Mouse (Mus musculus) C2C12 (cell line): ENCODE results near the gene Khnyn. TPM values are rescaled to one million over a fixed set of nuclear protein-coding genes. Genes with fewer than 3 reads are reported as not detected.

Experiments
- H3K27me3 ChIP-seq: one replicate; pipeline ENCODE4 v1.6.1; 2011; ENCODE audit not compliant: control insufficient read depth, insufficient read depth, insufficient read length
- H3K36me3 ChIP-seq: one replicate; pipeline ENCODE4 v1.6.1; 2011; ENCODE audit not compliant: control insufficient read depth, insufficient read depth
- H3K4me3 ChIP-seq: one replicate; pipeline ENCODE4 v1.5.1; 2011; ENCODE audit warnings: mild to moderate bottlenecking, control low read depth; ENCODE audit not compliant: poor library complexity, insufficient read depth, severe bottlenecking
- H3K79me2 ChIP-seq: one replicate; pipeline ENCODE4 v1.6.1; 2011; ENCODE audit not compliant: control insufficient read depth, insufficient read depth
- H3K79me3 ChIP-seq: one replicate; pipeline ENCODE4 v1.6.1; 2011; ENCODE audit warnings: low read depth, control low read depth
- H3ac ChIP-seq: one replicate; pipeline ENCODE3; 2011; ENCODE audit warnings: low read depth; ENCODE audit not compliant: control insufficient read depth, insufficient read length
- CEBPB ChIP-seq: IDR thresholded peaks from one replicate; pipeline ENCODE4 v1.6.1; 2011; ENCODE audit warnings: low read depth, mild to moderate bottlenecking, control low read depth, moderate library complexity
- CTCF ChIP-seq: IDR thresholded peaks from one replicate; pipeline ENCODE4 v1.5.1; 2011; ENCODE audit not compliant: control insufficient read depth, insufficient read depth, insufficient read length
- FOSL1 ChIP-seq: IDR thresholded peaks from one replicate; pipeline ENCODE4 v1.8.0; 2011; ENCODE audit warnings: mild to moderate bottlenecking, low read length; ENCODE audit not compliant: poor library complexity, insufficient read depth, severe bottlenecking
- MAX ChIP-seq: IDR thresholded peaks from one replicate; pipeline ENCODE4 v1.6.1; 2011; ENCODE audit warnings: mild to moderate bottlenecking, control low read depth
- MYOD1 ChIP-seq: IDR thresholded peaks from one replicate; pipeline ENCODE4 v1.6.1; 2011; ENCODE audit warnings: low read depth; ENCODE audit not compliant: control insufficient read depth, insufficient read length
- MYOG ChIP-seq: IDR thresholded peaks from one replicate; pipeline ENCODE4 v1.6.1; 2011; ENCODE audit not compliant: control insufficient read depth, insufficient read length; ENCODE audit errors: extremely low read depth
- USF1 ChIP-seq: IDR thresholded peaks from one replicate; pipeline ENCODE4 v1.6.1; 2011; ENCODE audit warnings: low read depth, mild to moderate bottlenecking, control low read depth, moderate library complexity
- long read RNA-seq, 2 experiments: library from polyadenylated mRNA; unstranded; transcript quantifications; one replicate each; pipeline ENCODE4 v2.0.0; 2019 to 2020
- polyA plus RNA-seq: library from polyadenylated mRNA; unstranded; fragments of >200 nt; fragmentation: generic; extraction: Trizol; gene quantifications from one replicate; pipeline ENCODE4 v1.2.1, GENCODE M21; 2012; ENCODE audit warnings: missing spikeins

Gene Khnyn
- polyA plus RNA-seq = 3.6 TPM
- long read RNA-seq, experiment 1, partial matches to known transcripts = 0 of 1 reads
- long read RNA-seq, experiment 1, other reads (novel, unspliced or antisense) = 1 of 1 reads
- long read RNA-seq, experiment 2, full-length matches to known transcripts = 41 of 59 reads
- long read RNA-seq, experiment 2, partial matches to known transcripts = 10 of 59 reads
- long read RNA-seq, experiment 2, other reads (novel, unspliced or antisense) = 8 of 59 reads

DNA sequence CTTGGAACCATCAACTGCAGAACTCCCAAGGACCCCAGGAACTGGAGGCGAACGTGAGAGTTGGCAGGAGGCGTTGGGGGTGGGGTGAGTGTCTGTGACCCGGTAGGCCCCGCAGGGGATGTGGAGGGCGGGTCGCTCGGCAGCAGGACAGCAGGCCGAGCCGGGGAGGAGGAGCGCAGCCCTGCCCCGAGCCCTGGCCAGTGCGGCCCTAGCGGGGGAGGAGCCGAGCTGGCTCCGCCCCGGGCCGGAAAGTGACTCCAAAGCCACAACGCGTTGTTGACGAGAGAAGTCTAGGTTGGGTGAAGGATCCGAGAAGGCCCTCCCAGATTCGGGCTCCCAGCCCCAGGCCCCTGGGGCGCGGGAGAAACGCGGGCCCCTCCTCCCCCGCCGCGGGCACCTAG is at the start of gene Khnyn:
Khnyn (plus strand) TSS at position 235 of the 401 bp plus-strand sequence.
- no peaks in the 10 kb centered on the region for H3K79me3 ChIP-seq
- H3K36me3 ChIP-seq = peaks cover 19% of the 10 kb centered on the region
- H3ac ChIP-seq = peak within 1 kb of the TSS; percentile 46
- TF ChIP-seq MAX = peak; percentile 23
- no peak for TF ChIP-seq CEBPB
- peak within 1 kb of the TSS; percentile 42 for H3K4me3 ChIP-seq
- peaks cover 7% of the 10 kb centered on the region for H3K79me2 ChIP-seq
- H3K27me3 ChIP-seq = no peaks in the 10 kb centered on the region

DNA sequence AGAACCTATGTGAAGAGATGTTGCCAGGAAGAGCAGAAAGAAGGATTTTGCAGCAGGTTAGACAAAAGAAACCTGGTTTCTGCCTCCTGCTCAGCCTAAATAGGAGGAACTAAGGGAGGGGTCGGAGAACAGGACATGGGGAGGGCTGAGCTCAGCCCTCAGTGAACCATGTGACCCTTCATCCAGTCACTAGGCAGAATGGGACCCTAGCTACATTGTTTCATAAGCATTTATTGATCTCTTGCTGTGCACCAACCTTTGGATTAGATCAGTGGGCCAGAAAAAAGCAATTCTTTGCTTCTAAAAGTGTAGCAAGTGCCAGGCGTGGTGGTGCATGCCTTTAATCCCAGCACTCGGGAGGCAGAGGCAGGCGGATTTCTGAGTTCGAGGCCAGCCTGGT is 46.4 kb upstream of the Khnyn start:
- H3K79me3 ChIP-seq = no peaks in the 10 kb centered on the region
- no peaks in the 10 kb centered on the region for H3K79me2 ChIP-seq
- H3K4me3 ChIP-seq = no peak overlapping the region
- no peaks in the 10 kb centered on the region for H3K36me3 ChIP-seq
- no peak overlapping the region for H3ac ChIP-seq
- no peak for TF ChIP-seq CTCF
- no peak for TF ChIP-seq CEBPB
- TF ChIP-seq FOSL1 = no peak
- TF ChIP-seq MAX = no peak
- no peak for TF ChIP-seq MYOD1
- TF ChIP-seq MYOG = no peak
- TF ChIP-seq USF1 = no peak
- no peaks in the 10 kb centered on the region for H3K27me3 ChIP-seq

DNA sequence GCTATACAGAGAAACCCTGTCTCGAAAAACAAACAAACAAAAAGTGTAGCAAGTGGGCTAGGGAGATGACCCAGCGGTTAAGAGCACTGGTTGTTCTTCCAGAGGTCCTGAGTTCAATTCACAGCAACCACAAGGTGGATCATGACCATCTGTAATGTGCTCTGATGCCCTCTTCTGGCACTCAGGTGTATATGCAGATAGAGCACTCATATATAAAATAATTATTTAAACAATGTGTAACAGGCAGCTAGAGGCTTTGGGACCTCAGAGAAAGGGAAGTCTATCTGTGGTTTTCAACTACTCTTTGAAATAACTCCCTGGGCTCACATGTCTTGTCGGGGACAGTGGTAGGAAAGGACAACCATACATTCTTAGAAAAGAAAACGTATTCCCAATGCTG is 46.0 kb upstream of the Khnyn start:
- TF ChIP-seq MYOG (no peak), MYOD1 (no peak), CTCF (no peak), MAX (no peak), FOSL1 (no peak), USF1 (no peak), CEBPB (no peak)
- H3K27me3 ChIP-seq = no peaks in the 10 kb centered on the region
- no peak overlapping the region for H3K4me3 ChIP-seq
- H3K79me2 ChIP-seq = no peaks in the 10 kb centered on the region
- H3K36me3 ChIP-seq = no peaks in the 10 kb centered on the region
- no peak overlapping the region for H3ac ChIP-seq
- no peaks in the 10 kb centered on the region for H3K79me3 ChIP-seq

DNA sequence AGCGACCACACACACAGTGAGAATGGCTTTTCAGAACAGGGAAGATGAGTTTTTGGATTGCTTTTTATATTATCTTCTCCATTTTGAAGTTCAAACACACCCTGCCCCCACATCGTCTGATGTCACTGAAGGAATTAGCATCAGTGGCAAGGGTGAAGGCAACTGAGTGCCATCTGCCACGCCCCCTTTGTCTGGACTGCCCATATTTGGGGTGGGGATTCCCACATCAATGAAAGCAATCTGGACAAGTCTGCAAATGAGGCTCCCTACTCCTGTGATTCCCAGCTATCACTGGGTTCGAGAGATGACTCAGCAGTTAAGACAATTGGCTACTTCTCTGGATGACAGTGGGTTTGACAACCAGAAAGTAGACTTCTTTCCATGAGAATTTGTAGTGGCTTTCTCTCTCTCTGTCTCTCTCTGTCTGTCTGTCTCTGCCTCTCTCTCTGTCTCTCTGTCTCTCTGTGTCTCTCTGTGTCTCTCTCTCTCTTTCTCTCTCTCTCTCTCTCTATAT is 43.8 kb upstream of the Khnyn start:
- Histone ChIP-seq H3K79me3 (no peaks in the 10 kb centered on the region), H3K4me3 (no peak overlapping the region), H3K79me2 (no peaks in the 10 kb centered on the region), H3K27me3 (no peaks in the 10 kb centered on the region), H3K36me3 (no peaks in the 10 kb centered on the region), H3ac (no peak overlapping the region)
- no peak for TF ChIP-seq FOSL1
- no peak for TF ChIP-seq MYOD1
- no peak for TF ChIP-seq MAX
- TF ChIP-seq CEBPB = no peak
- TF ChIP-seq CTCF = no peak
- TF ChIP-seq MYOG = no peak
- TF ChIP-seq USF1 = no peak

DNA sequence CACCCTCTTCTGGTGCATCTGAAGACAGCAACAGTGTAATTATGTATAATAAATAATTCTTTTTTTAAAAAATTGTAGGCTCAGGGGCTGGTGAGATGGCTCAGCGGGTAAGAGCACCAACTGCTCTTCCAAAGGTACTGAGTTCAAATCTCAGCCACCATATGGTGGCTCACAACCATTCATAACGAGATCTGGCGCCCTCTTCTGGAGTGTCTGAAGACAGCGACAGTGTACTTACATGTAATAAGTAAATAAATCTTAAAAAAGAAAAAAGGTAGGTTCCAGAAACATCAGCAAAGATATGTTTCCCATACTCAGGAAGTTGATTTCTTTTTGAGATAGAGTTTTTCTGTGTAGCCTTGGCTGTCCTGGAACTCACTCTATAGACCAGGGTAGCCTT is 42.0 kb upstream of the Khnyn start:
- no peak overlapping the region for H3ac ChIP-seq
- no peaks in the 10 kb centered on the region for H3K27me3 ChIP-seq
- no peak for TF ChIP-seq MYOG
- no peak for TF ChIP-seq MYOD1
- no peak for TF ChIP-seq CTCF
- TF ChIP-seq FOSL1 = no peak
- no peak for TF ChIP-seq CEBPB
- TF ChIP-seq MAX = no peak
- TF ChIP-seq USF1 = no peak
- no peaks in the 10 kb centered on the region for H3K36me3 ChIP-seq
- H3K79me2 ChIP-seq = no peaks in the 10 kb centered on the region
- H3K4me3 ChIP-seq = no peak overlapping the region
- H3K79me3 ChIP-seq = no peaks in the 10 kb centered on the region

DNA sequence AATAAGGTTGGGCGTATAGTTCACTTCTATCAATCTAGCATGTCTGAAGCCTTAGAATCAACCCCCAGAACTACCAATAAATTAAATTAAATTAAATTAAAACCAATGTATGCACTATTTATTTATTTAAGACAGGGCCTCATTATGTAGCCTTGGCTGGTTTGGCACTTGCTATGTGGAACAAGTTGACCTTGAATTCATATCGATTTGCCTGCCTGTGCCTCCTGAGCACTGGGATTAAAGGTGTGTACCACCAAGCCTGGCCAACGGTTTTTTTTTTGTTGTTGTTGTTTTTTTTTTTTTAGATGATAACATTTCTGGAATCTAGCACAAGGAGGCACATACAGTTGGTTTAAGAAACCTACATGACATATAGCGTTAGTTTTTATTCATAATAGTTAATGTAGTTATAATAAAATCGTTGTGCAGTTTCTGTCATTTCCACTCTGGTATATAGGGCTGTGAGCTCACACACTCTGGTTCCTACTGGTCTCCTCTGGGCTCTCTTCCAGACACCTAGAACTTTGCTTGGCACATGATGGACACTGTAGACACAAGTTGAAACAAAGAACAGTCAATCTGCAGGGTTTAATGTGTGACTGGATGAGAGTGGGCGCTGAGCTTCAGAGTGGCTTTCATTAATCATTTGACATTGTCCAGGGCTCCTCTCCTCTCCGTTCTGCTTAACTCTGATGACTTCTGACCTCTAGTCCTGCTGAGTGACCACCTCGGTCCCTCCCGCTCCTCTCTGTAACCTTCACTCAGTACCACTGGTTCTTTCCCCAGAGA is 39.0 kb upstream of the Khnyn start:
- Histone ChIP-seq H3K79me2 (no peaks in the 10 kb centered on the region), H3K4me3 (no peak overlapping the region), H3K79me3 (no peaks in the 10 kb centered on the region), H3K27me3 (no peaks in the 10 kb centered on the region), H3K36me3 (no peaks in the 10 kb centered on the region), H3ac (no peak overlapping the region)
- TF ChIP-seq CTCF (no peak), USF1 (no peak), FOSL1 (no peak), CEBPB (no peak), MYOD1 (no peak), MAX (no peak), MYOG (no peak)
